ENCODE assay signal across 20 mouse cellular contexts in the genomic region with DNA sequence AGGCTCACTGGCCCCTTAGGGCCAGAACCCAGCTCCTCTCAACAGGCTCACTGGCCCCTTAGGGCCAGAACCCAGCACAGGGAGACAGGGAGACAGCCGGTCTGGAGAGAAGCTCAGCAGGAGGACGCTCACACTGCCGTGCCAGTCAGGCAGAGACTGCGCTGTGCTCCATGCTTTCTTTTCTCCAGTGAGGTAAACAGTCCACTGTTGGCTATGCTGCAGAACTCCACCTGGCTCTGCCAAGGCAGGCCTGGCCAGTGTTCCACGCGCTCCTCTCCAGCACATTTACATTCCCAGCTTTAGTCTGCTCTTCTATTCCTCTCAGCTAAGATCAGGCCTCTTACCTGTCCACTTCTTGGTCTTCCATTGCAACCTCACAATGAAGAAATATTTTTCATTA. TPM values are rescaled to one million over a fixed set of nuclear protein-coding genes. Genes with fewer than 3 reads are reported as not detected.
DNase-seq lines count a peak whose midpoint lies in the region; ATAC-seq and TF ChIP-seq lines count a peak whose summit lies in the region.
"Had no signal": no experiment of that assay in that cellular context is flagged by ENCODE, and none has a peak within 500 bp of the region (broad histone marks: within the 10 kb centered on the region; RNA-seq: fewer than 3 reads in every experiment).

No protein-coding gene starts in this region.

- ATAC-seq in liver, postnatal 0 days = no peak
- ATAC-seq in hindbrain, embryonic 13.5 days (ENCODE audit: low FRiP score) = no peak
- ATAC-seq: CD4-positive, CD25-positive, alpha-beta regulatory T cell, adult 4 months; forebrain, embryonic 16.5 days; midbrain, embryonic 15.5 days had no signal

- H3K27ac ChIP-seq in gastrocnemius, adult 2 months = peak overlapping the region; percentile 68
- no peak overlapping the region for H3K27ac ChIP-seq in liver, adult 2 months (replicated peaks; ENCODE audit: insufficient read depth, low read depth, low read length)
- no peak overlapping the region for H3K27ac ChIP-seq in liver, postnatal 0 days (ENCODE audit: low read depth)
- no peak overlapping the region for H3K27ac ChIP-seq in hindbrain, embryonic 13.5 days
- H3K27ac ChIP-seq: forebrain, embryonic 10.5 days; heart, adult 2 months; kidney, embryonic 15.5 days; liver, embryonic 14.5 days; macrophage; midbrain, embryonic 15.5 days; neural tube, embryonic 12.5 days had no signal

- peaks cover 10% of the 10 kb centered on the region; the same call in 1 of the 2 replicates for H3K79me2 ChIP-seq in liver, adult 2 months (ENCODE audit: control insufficient read depth, insufficient read depth, low read length)

- no peaks in the 10 kb centered on the region for H3K9me3 ChIP-seq in liver, postnatal 0 days (ENCODE audit: low read length)
- no peaks in the 10 kb centered on the region for H3K9me3 ChIP-seq in hindbrain, embryonic 13.5 days
- H3K9me3 ChIP-seq: forebrain, embryonic 10.5 days; kidney, embryonic 15.5 days; midbrain, embryonic 15.5 days; neural tube, embryonic 12.5 days had no signal

- DNase-seq in gastrocnemius, adult 2 months = peak; percentile 54
- DNase-seq in gastrocnemius, adult 8-10 months (ENCODE audit: low spot score in 2 of 2) = no peak
- peak; percentile 48 for DNase-seq in liver, adult 2 months (ENCODE audit: extremely low read depth, low read depth, low spot score)
- DNase-seq in liver, postnatal 0 days = no peak
- DNase-seq in cerebellum, postnatal 10 days = peak; percentile 51 to 66
- DNase-seq in lung, postnatal 36 days = no peak
- DNase-seq: kidney, adult 11 months; kidney, postnatal 36 days; retina, postnatal 1 day; right cerebral cortex, postnatal 25 days had no signal

- no peak for TF ChIP-seq CTCF in gastrocnemius, adult 2 months (IDR thresholded peaks at IDR 0.05)
- no peak for TF ChIP-seq CTCF in liver, adult 2 months (IDR thresholded peaks at IDR 0.05; ENCODE audit: low read depth, low read length)
- TF ChIP-seq CTCF in liver, postnatal 0 days (IDR thresholded peaks at IDR 0.05; ENCODE audit: low read depth) = no peak

- TF ChIP-seq EP300 in liver, postnatal 0 days (IDR thresholded peaks at IDR 0.05; ENCODE audit: low read depth) = no peak

- no peak overlapping the region for H3K9ac ChIP-seq in liver, adult 2 months (ENCODE audit: low read depth, low read length)
- no peak overlapping the region for H3K9ac ChIP-seq in liver, postnatal 0 days (replicated peaks)
- H3K9ac ChIP-seq in hindbrain, embryonic 13.5 days = no peak overlapping the region
- H3K9ac ChIP-seq: kidney, embryonic 15.5 days; liver, embryonic 14.5 days; midbrain, embryonic 15.5 days; neural tube, embryonic 12.5 days had no signal

- no peaks in the 10 kb centered on the region; the same call in none of the 2 replicates for H3K4me1 ChIP-seq in liver, adult 2 months (ENCODE audit: control insufficient read depth, insufficient read depth, low read length)
- peaks cover 3% of the 10 kb centered on the region for H3K4me1 ChIP-seq in liver, postnatal 0 days (ENCODE audit: insufficient read depth)
- 0 out of 2 replicates have a peak, but pooled peaks cover 2% of the 10 kb centered on the region for H3K4me1 ChIP-seq in hindbrain, embryonic 13.5 days (replicated peaks)
- H3K4me1 ChIP-seq: kidney, embryonic 15.5 days; midbrain, embryonic 15.5 days; neural tube, embryonic 12.5 days had no signal

- no peak overlapping the region for H3K4me2 ChIP-seq in liver, postnatal 0 days (ENCODE audit: low read depth, low read length)
- H3K4me2 ChIP-seq in hindbrain, embryonic 13.5 days = no peak overlapping the region
- H3K4me2 ChIP-seq: kidney, embryonic 15.5 days; midbrain, embryonic 15.5 days; neural tube, embryonic 12.5 days had no signal

- no peaks in the 10 kb centered on the region for H3K27me3 ChIP-seq in liver, adult 2 months (ENCODE audit: control insufficient read depth, insufficient read depth, low read length)
- H3K27me3 ChIP-seq in liver, postnatal 0 days (ENCODE audit: insufficient read depth, low read length) = no peaks in the 10 kb centered on the region
- H3K27me3 ChIP-seq in hindbrain, embryonic 13.5 days = no peaks in the 10 kb centered on the region
- H3K27me3 ChIP-seq: kidney, embryonic 15.5 days; midbrain, embryonic 15.5 days; neural tube, embryonic 12.5 days had no signal

- intact Hi-C loops in gastrocnemius, adult 2 months (cut with DNase I) = no loop called here

- H3K36me3 ChIP-seq in liver, adult 2 months (ENCODE audit: control insufficient read depth, insufficient read depth, low read length) = no peaks in the 10 kb centered on the region
- H3K36me3 ChIP-seq in liver, postnatal 0 days (replicated peaks; ENCODE audit: insufficient read depth, low read length) = no peaks in the 10 kb centered on the region
- no peaks in the 10 kb centered on the region; the same call in 1 of the 2 replicates for H3K36me3 ChIP-seq in hindbrain, embryonic 13.5 days
- H3K36me3 ChIP-seq: kidney, embryonic 15.5 days; midbrain, embryonic 15.5 days; neural tube, embryonic 12.5 days had no signal

- TF ChIP-seq POLR2A in liver, adult 2 months (IDR thresholded peaks at IDR 0.05; ENCODE audit: extremely low read depth, insufficient read depth, low read length) = no peak

- WGBS in liver, adult 2 months = 46% methylated on average over 6 of the region's 6 CpGs
- WGBS in liver, postnatal 0 days (ENCODE audit: insufficient replicate concordance) = 94% methylated on average over 6 of the region's 6 CpGs
- 74% methylated on average over 6 of the region's 6 CpGs for WGBS in hindbrain, embryonic 13.5 days

- H3K4me3 ChIP-seq in gastrocnemius, adult 2 months = no peak overlapping the region
- no peak overlapping the region for H3K4me3 ChIP-seq in liver, adult 2 months (ENCODE audit: insufficient read depth, low read depth, low read length)
- no peak overlapping the region for H3K4me3 ChIP-seq in liver, postnatal 0 days (ENCODE audit: low read depth, low read length)
- no peak overlapping the region for H3K4me3 ChIP-seq in hindbrain, embryonic 13.5 days
- H3K4me3 ChIP-seq: forebrain, embryonic 10.5 days; heart, adult 2 months; kidney, embryonic 15.5 days; midbrain, embryonic 15.5 days; neural tube, embryonic 12.5 days had no signal

RNA-seq across cellular contexts. Expression of gene Fars2, which starts 11.6 kb away (rescaled TPM):
- 10 to 100 TPM; 40.8 to 43.4 TPM for total RNA-seq in gastrocnemius, adult 2 months (2021)
- total RNA-seq in gastrocnemius, adult 8-10 months (2022) = 10 to 100 TPM; 30.0 to 46.5 (median 34.7) TPM
- 41.9 and 47.1 TPM in 2 replicates for total RNA-seq in liver, adult 2 months (2014; rRNA removed)
- 52.5 and 58.4 TPM in 2 replicates for polyA plus RNA-seq in liver, adult 2 months (2012; rRNA removed)
- 37.9 and 39.3 TPM in 2 replicates for polyA plus RNA-seq in liver, postnatal 0 days (2015; fragmentation: Nextera tagmentation; extraction: Ambion mirVana)
- polyA plus RNA-seq in hindbrain, embryonic 13.5 days (2015; fragmentation: Nextera tagmentation; extraction: Ambion mirVana) = 28.0 and 33.5 TPM in 2 replicates

RNA-seq across cellular contexts. Expression of gene Lyrm4, which starts 11.7 kb away (rescaled TPM):
- 1 to 10 TPM; 4.4 to 6.4 TPM for total RNA-seq in gastrocnemius, adult 2 months (2021)
- 1 to 10 TPM; 6.1 to 6.8 (median 6.6) TPM for total RNA-seq in gastrocnemius, adult 8-10 months (2022)
- total RNA-seq in liver, adult 2 months (2014; rRNA removed) = 4.2 and 4.6 TPM in 2 replicates
- 2.7 and 2.8 TPM in 2 replicates for polyA plus RNA-seq in liver, adult 2 months (2012; rRNA removed)
- polyA plus RNA-seq in liver, postnatal 0 days (2015; fragmentation: Nextera tagmentation; extraction: Ambion mirVana) = 18.7 and 19.3 TPM in 2 replicates
- polyA plus RNA-seq in hindbrain, embryonic 13.5 days (2015; fragmentation: Nextera tagmentation; extraction: Ambion mirVana) = 33.6 and 35.7 TPM in 2 replicates

Comparison
In these comparisons a context has a peak if more than half of its experiments do, and no peak if none do; other contexts are left out.
1. DNase-seq: peak in gastrocnemius, adult 2 months (single experiment), liver, adult 2 months (single experiment) and cerebellum, postnatal 10 days (2 of 2); none in gastrocnemius, adult 8-10 months (0 of 2), liver, postnatal 0 days (single experiment) and lung, postnatal 36 days (single experiment).